Mouse (Mus musculus) right cerebral cortex, postnatal 14 days (tissue): ENCODE measurements around the gene Gm21943.
"Not testable (repeated sequence)": the region's sequence is repeated elsewhere in the genome, so short reads cannot be mapped to it uniquely, and the experiment has no call there.

Experiments
- DNase-seq: peaks from one replicate; pipeline ENCODE4 v3.0.0; 2022

Gm21943 gene

DNA sequence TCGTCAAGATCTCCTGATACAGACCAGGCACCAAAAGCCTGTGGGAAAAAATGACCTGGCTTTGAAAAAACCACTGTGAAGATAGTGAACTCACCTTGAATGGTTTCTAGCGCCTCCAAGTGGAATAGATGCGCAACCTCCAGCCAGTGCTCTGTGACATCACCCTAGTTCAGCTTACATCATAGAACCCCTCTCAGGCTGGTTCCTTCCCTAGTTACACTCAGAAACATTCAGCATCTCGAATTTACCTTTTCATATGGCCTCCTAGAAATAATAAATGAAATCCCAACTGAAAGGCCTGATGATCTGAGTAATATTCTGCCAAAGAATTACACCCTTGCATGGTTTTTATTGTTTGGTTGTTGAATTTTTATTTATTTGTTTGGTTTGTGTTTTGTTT, at the start of gene Gm21943:
TSS of gene Gm21943 (minus strand) at position 101 of the 400 bp plus-strand sequence.
- not testable (repeated sequence) for DNase-seq
